Mouse (Mus musculus) adrenal gland, adult (tissue): ENCODE measurements around the gene Ripor2.

Experiments used
- DNase-seq, 2 experiments: peaks; one replicate each; pipeline ENCODE4 v3.0.0; 2022 to 2023; ENCODE audit warnings: low spot score in 1 of 2; ENCODE audit not compliant: inconsistent age in 2 of 2

Ripor2 gene

GRCm38 (mm10) chr13:24645146-24645545 lies 63.2 kb downstream of the Ripor2 start:
- no peak for DNase-seq

- DNase-seq: no peak
Observed at GRCm38 (mm10) chr13:24646324-24646723, 64.3 kb downstream of the Ripor2 start.

- no peak for DNase-seq
Observed at GRCm38 (mm10) chr13:24647444-24647843, 65.5 kb downstream of the Ripor2 start.

- DNase-seq: no peak
Observed at GRCm38 (mm10) chr13:24648027-24648426, 66.0 kb downstream of the Ripor2 start.

GRCm38 (mm10) chr13:24648668-24649067 lies 66.7 kb downstream of the Ripor2 start:
- DNase-seq: no peak

- no peak for DNase-seq
Observed at GRCm38 (mm10) chr13:24649099-24649498, 67.1 kb downstream of the Ripor2 start.

- no peak for DNase-seq
Observed at GRCm38 (mm10) chr13:24651018-24651417, 69.0 kb downstream of the Ripor2 start.

GRCm38 (mm10) chr13:24654919-24655635 lies 73.1 kb downstream of the Ripor2 start:
- no peak for DNase-seq

GRCm38 (mm10) chr13:24656719-24657497 lies 74.9 kb downstream of the Ripor2 start:
- no peak for DNase-seq

GRCm38 (mm10) chr13:24666763-24667162 lies 84.8 kb downstream of the Ripor2 start:
- no peak for DNase-seq

- DNase-seq: peak; percentile 29 to 77
Observed at GRCm38 (mm10) chr13:24668556-24668955, 86.6 kb downstream of the Ripor2 start.

- DNase-seq: no peak
Observed at GRCm38 (mm10) chr13:24670676-24671075, 88.7 kb downstream of the Ripor2 start.

- DNase-seq: no peak
Observed at GRCm38 (mm10) chr13:24679027-24679680, 97.2 kb downstream of the Ripor2 start.

- no peak for DNase-seq
Observed at GRCm38 (mm10) chr13:24680951-24681350, 99.0 kb downstream of the Ripor2 start.

GRCm38 (mm10) chr13:24682346-24682745 lies 100.4 kb downstream of the Ripor2 start:
- no peak for DNase-seq

GRCm38 (mm10) chr13:24684503-24684902 lies 102.5 kb downstream of the Ripor2 start:
- no peak for DNase-seq

- peak; percentile 44 to 83 for DNase-seq
Observed at GRCm38 (mm10) chr13:24685846-24686245, 103.9 kb downstream of the Ripor2 start.

GRCm38 (mm10) chr13:24686705-24687665 lies 105.0 kb downstream of the Ripor2 start:
- DNase-seq: peak; percentile 72 to 95

GRCm38 (mm10) chr13:24693312-24693711 lies 111.3 kb downstream of the Ripor2 start:
- DNase-seq: no peak

- DNase-seq: no peak
Observed at GRCm38 (mm10) chr13:24698746-24699145, 116.8 kb downstream of the Ripor2 start.

GRCm38 (mm10) chr13:24702128-24702527 lies 120.1 kb downstream of the Ripor2 start:
- peak in 1 of 2 experiments; percentile 42 for DNase-seq
